Mouse (Mus musculus) CH12F3 (cell line): ENCODE results near the gene Tnrc6b.
"Not testable (repeated sequence)": the region's sequence is repeated elsewhere in the genome, so short reads cannot be mapped to it uniquely, and the experiment has no call there.

ENCODE experiments used
- in situ Hi-C: fragments of 300-500 bp; cut with MboI; formaldehyde crosslinking; loops from 2 replicates; pipeline ENCODE4 v1.14.3; 2020; ENCODE audit warnings: low sequenced_read_pairs

The Tnrc6b gene

GRCm38 (mm10) chr15:80904776-80905175 is 193.7 kb downstream of the Tnrc6b start:
- in situ Hi-C loops: not testable (repeated sequence)

GRCm38 (mm10) chr15:80910183-80910582 is 199.1 kb downstream of the Tnrc6b start:
- in situ Hi-C loops: no loop called here

DNA sequence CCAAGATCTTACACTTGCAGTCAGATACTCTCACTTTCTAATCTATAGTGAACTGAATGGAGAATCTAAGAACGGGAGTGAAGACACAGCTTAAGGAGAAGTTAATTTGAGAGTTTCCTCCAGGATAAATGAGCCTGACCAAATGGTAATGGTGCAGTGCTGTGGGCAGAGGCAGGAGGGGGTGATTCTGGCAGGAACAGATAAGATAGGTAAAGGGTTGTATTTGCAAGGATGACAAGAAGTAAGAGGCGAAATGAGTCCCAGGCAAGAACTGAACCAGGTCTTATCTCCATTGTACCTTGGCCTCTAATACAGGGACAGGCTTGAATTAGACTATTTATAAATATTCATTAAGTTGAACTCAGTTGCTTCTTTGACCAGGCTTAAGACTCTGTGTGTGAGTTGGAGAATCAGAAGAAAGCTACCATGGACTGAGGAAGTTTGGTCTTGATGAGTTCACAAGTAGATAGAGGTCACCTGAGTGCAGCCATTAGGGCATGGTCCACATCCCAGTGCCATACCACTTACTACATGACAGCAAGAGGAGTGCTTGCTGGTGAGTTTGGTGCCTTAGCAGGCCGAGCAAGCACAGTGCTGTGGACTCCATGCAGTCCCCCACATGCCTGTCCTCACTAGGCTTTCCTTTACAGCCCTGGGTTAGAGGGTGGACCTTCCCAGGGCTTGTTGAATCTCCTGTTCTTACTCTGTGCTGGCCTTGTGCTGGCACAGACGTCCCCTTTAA is 199.8 kb downstream of the Tnrc6b start:
- in situ Hi-C loops: no loop called here

DNA sequence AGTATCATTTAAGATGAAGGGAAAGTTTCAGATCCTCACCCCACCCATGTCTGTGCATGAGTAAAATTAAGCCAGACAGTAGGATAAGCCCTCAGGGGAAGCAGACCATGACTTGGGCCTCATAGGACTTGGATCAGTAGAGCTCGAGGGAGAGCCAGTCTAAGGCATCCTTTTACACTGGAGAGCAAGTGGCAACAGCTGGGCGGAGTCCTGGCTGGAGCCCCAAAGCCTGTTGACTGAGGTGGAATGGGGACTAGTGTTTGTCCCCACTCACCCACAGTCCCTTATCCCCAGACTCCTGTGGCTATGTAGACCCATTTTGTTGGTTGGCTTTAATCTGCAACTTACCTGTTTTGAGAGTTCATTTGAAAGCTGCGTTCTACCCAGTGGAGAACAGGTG is 201.1 kb downstream of the Tnrc6b start:
- in situ Hi-C loops: no loop called here

DNA sequence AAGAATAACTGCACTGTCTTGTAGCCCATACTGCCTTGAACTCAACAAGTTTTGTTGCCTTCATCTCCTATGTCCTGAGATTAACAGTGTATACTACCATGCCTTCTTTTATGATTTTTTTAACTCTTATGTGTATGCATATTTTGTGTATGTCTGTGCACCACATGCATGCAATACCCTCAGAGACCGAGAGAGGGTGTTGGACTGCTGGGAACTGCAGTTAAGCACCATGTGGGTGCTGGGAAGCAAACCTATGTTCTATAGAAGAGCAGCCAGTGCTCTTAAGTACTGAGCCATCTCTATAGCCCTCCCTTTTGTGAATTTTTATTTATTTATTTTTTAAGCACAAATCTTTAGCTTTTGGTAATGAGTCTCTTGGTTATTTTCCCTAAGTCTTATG is 202.7 kb downstream of the Tnrc6b start:
- in situ Hi-C loops: no loop called here

GRCm38 (mm10) chr15:80915850-80916249 is 204.7 kb downstream of the Tnrc6b start:
- in situ Hi-C loops: no loop called here

- in situ Hi-C loops: no loop called here
These were observed 205.5 kb downstream of the Tnrc6b start for GRCm38 (mm10) chr15:80916621-80917020.

- in situ Hi-C loops: no loop called here
These were observed 209.2 kb downstream of the Tnrc6b start for GRCm38 (mm10) chr15:80920346-80920745.

DNA sequence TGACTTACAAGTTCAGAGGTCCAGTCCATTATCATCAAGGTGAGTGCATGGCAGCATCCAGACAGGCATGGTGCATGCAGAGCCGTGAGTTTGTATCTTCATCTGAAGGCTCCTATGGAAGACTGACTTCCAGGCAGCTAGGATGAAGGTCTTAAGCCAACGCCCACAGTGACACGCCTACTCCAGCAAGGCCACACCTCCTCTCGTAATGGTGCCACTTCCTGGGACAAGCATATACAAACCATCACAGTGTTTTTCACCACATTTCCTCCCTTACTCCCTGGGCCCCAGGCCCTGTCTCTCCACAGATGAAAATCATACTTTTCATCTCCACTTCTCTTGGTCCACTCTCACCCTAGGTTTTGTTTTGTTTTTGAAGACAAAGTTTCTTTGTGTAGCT is 210.7 kb downstream of the Tnrc6b start:
- in situ Hi-C loops: no loop called here

- in situ Hi-C loops: no loop called here
These were observed 213.1 kb downstream of the Tnrc6b start for GRCm38 (mm10) chr15:80924211-80924610.

- in situ Hi-C loops: no loop called here
These were observed 217.8 kb downstream of the Tnrc6b start for GRCm38 (mm10) chr15:80928811-80929355.

DNA sequence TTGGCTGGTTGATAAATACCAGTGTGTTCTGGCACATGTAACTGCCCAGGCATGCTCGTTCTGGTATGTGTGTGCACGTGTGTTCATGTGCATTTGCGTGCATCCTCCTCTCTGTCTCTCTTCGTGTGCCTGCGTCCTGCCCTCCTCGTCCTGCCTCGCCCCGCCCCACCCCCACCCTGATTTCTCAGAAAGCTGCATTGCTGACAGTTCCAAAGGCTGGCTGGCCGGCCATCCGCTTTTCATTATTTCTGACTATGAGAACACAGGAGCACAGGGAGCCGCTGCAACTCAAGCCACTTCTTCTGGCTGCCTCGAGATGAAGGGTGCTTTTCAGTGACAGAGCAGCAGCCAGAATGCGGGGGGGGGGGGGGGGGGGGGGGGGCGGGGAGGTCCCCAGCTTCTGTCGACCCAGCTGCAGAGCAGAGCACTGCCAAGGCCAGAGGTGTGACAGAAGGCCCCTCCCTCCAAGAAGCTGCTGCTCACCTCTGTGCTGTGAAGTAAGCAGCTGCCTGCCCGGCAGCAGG is 219.0 kb downstream of the Tnrc6b start:
- in situ Hi-C loops: no loop called here

DNA sequence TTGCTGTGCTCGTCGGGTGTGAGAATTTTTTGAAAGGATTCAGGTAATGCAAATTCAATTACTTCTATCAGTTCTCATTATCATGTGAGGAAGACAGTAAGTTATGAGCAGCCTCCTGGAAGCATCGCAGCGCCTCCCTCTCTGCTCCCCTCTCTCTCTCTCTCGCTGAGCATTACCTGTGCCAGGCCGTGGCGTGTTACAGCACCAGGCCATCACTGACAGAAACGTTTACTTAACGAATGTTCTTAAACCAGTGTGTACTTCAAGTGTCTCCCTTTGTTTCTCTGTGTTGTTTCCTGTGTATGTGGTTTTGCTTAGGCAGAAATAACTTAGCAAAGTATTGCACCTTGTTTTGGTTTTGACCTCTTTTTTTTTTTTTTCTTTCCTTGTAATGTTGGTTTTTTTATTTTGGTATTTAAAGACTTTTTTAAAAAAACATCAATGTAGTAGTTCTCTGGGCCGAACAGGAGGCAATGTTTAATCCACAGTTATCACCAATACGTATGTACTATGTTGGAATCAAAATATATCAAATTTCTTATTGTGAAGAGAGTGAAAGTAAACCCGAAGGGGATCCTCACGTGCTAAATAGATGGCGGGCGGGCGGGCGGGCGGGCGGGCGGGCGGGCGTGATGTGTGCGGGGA is 219.7 kb downstream of the Tnrc6b start:
- in situ Hi-C loops: not testable (repeated sequence)

DNA sequence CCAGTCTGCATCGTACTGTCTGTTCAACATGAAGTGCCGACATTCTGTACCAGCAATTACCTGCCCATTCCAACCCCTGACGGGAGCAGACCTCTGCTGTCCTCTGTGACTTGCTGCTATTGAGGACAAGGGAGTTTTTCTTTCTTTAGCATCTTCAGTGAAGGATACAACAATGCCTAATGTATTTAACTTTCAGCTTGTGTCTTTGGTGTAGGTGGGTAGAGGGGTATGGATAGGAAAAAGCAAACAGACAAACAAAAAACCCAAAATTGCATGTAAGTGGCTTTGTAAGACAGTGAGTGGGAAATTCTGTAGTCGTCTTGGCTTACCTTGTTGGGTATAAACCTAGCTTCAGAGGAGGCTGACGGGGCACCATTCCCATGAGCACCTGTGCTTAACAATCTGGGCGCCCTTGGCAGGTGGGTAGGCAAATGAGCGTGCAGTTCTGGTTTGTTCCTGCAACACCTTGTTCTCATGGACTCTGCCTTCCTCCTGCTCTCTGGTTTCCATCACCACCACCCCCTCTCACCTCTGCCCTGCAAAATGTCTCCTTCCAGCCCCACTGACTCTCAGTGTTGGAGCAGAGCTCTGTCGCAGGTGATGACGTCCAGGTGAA is 220.3 kb downstream of the Tnrc6b start:
- in situ Hi-C loops: no loop called here

DNA sequence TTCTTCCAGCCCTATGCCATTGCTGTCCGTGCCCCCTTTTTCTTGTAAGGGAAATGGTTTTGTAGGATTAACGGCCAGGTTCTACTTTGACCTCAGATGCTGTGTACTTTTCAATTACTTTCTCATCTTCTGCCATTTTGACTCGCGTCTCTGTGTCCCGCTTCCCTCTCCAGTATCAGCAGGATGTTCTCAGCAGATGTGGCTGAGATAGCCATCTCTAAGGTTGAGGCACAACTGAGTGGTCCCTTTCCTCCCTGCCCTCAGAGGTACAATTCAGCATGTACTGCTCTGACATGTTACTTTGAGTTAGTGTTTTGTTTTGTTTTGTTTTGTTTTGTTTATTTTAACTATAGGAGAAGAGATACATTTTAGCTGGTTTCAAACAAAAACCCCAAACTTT is 223.7 kb downstream of the Tnrc6b start:
- in situ Hi-C loops: no loop called here

DNA sequence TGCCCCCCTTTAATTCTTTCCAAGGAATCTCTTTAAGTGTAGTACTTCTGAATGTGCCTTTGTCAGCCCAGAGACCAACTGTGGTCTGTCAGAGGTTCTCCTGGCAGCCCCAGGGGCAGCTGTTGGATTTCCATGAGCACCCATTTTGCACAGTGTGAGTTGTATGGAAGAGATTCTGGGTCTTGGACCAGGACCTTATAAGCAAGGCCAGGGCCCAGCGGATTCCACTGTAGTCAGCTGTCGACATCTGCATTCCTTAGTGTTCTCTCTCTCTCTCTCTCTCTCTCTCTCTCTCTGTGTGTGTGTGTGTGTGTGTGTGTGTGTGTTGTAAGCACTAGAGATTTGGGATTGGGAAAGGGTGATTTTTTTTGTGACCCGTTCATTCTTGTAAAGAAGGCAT is 225.6 kb downstream of the Tnrc6b start:
- in situ Hi-C loops: no loop called here

GRCm38 (mm10) chr15:80938615-80939014 is 227.5 kb downstream of the Tnrc6b start:
- in situ Hi-C loops: no loop called here

DNA sequence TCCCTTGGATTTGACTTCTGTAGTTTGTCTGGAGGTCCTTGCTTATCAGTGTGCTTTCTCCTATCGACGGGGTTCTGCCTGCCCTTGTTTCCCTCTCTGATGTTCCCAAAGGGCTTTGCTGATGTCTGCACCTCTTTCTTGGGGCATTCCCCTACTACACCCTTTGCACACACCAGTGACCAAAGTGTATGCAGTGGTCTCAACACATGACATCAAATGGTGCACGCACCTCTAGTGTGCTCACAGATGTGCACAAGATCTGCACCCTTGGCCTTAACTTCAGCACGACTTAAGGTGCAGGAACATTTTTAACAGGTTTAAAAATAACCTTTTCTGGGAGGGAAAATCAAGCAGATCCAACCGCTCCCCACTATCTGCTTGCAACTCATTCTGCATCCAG is 228.3 kb downstream of the Tnrc6b start:
- in situ Hi-C loops: no loop called here

- in situ Hi-C loops: no loop called here
These were observed 230.4 kb downstream of the Tnrc6b start for GRCm38 (mm10) chr15:80941468-80942040.

GRCm38 (mm10) chr15:80945851-80946250 is 234.7 kb downstream of the Tnrc6b start:
- in situ Hi-C loops: no loop called here
